Mouse (Mus musculus): ENCODE measurements around the gene Hes2. TPM values are rescaled to one million over a fixed set of nuclear protein-coding genes. Genes with fewer than 3 reads are reported as not detected.
A peak's percentile ranks its signal among the peaks of the same experiment; 100 is the strongest.

The Hes2 gene
- polyA plus RNA-seq, 1 experiment from 2014 or later: not detected

- Histone ChIP-seq H3K4me3 (no peak overlapping the region), H3K27me3 (replicated peaks) (peaks cover 67% of the 10 kb centered on the region), H3K4me1 (replicated peaks) (0 out of 2 replicates have a peak, but pooled peaks cover 3% of the 10 kb centered on the region), H3K9ac (no peak overlapping the region), H3K9me3 (replicated peaks) (no peaks in the 10 kb centered on the region), H3K4me2 (no peak overlapping the region), H3K36me3 (no peaks in the 10 kb centered on the region), H3K27ac (ENCODE audit: poor library complexity, severe bottlenecking) (no peak overlapping the region)
- no peak for ATAC-seq (ENCODE audit: insufficient number of reproducible peaks, low FRiP score)
- 71% methylated on average over 11 of the region's 11 CpGs for WGBS
Measured at GRCm38 (mm10) chr4:152146033-152146827, 12.4 kb upstream of the Hes2 start.

GRCm38 (mm10) chr4:152150546-152150945 is 8.1 kb upstream of the Hes2 start:
- Histone ChIP-seq H3K9ac (no peak overlapping the region), H3K36me3 (no peaks in the 10 kb centered on the region), H3K4me2 (no peak overlapping the region), H3K27ac (ENCODE audit: poor library complexity, severe bottlenecking) (no peak overlapping the region), H3K4me3 (no peak overlapping the region), H3K4me1 (replicated peaks) (peaks cover 20% of the 10 kb centered on the region; the same call in 1 of the 2 replicates), H3K27me3 (replicated peaks) (peaks cover 82% of the 10 kb centered on the region), H3K9me3 (replicated peaks) (no peaks in the 10 kb centered on the region)
- 36% methylated on average over 4 of the region's 4 CpGs for WGBS
- no peak for ATAC-seq (ENCODE audit: insufficient number of reproducible peaks, low FRiP score)

GRCm38 (mm10) chr4:152151451-152151965 is 7.2 kb upstream of the Hes2 start:
- ATAC-seq (ENCODE audit: insufficient number of reproducible peaks, low FRiP score): peak; percentile 51; the same call in 1 of the 2 replicates
- peaks cover 76% of the 10 kb centered on the region for H3K27me3 ChIP-seq (replicated peaks)
- H3K4me3 ChIP-seq: peak overlapping the region; percentile 50
- no peak overlapping the region for H3K27ac ChIP-seq (ENCODE audit: poor library complexity, severe bottlenecking)
- H3K4me2 ChIP-seq: peak overlapping the region; percentile 81
- no peaks in the 10 kb centered on the region for H3K9me3 ChIP-seq (replicated peaks)
- H3K36me3 ChIP-seq: no peaks in the 10 kb centered on the region
- peak overlapping the region; percentile 44 for H3K9ac ChIP-seq
- H3K4me1 ChIP-seq (replicated peaks): peaks cover 20% of the 10 kb centered on the region; the same call in 1 of the 2 replicates
- WGBS: 18% methylated on average over 7 of the region's 7 CpGs

GRCm38 (mm10) chr4:152151966-152152544 is 6.6 kb upstream of the Hes2 start, which contains the start of gene Espn:
Gene Espn (minus strand): TSS chr4:152152371.
- Histone ChIP-seq H3K4me2 (peak within 1 kb of the TSS; percentile 81), H3K9me3 (replicated peaks) (no peaks in the 10 kb centered on the region), H3K27me3 (replicated peaks) (peaks cover 77% of the 10 kb centered on the region), H3K27ac (ENCODE audit: poor library complexity, severe bottlenecking) (no peak within 1 kb of the TSS), H3K4me3 (peak within 1 kb of the TSS; percentile 50), H3K36me3 (no peaks in the 10 kb centered on the region), H3K4me1 (replicated peaks) (peaks cover 20% of the 10 kb centered on the region; the same call in 1 of the 2 replicates), H3K9ac (peak within 1 kb of the TSS; percentile 44)
- under 1% methylated on average over 56 of the region's 57 CpGs for WGBS
- peak; percentile 81 for ATAC-seq (ENCODE audit: insufficient number of reproducible peaks, low FRiP score)

- Histone ChIP-seq H3K9me3 (replicated peaks) (no peaks in the 10 kb centered on the region), H3K4me1 (replicated peaks) (peaks cover 29% of the 10 kb centered on the region), H3K9ac (0 out of 2 replicates have a peak overlapping the region, but pooled peaks have one; percentile 25), H3K4me2 (peak overlapping the region; percentile 58), H3K27me3 (replicated peaks) (peaks cover 80% of the 10 kb centered on the region), H3K27ac (ENCODE audit: poor library complexity, severe bottlenecking) (no peak overlapping the region), H3K36me3 (no peaks in the 10 kb centered on the region), H3K4me3 (peak overlapping the region; percentile 26)
- ATAC-seq (ENCODE audit: insufficient number of reproducible peaks, low FRiP score): no peak
- 2% methylated on average over 23 of the region's 23 CpGs for WGBS
Measured at GRCm38 (mm10) chr4:152153771-152154177, 4.9 kb upstream of the Hes2 start.

GRCm38 (mm10) chr4:152155019-152155418 is 3.6 kb upstream of the Hes2 start:
- Histone ChIP-seq H3K27ac (ENCODE audit: poor library complexity, severe bottlenecking) (no peak overlapping the region), H3K27me3 (replicated peaks) (peaks cover 80% of the 10 kb centered on the region), H3K9ac (no peak overlapping the region), H3K9me3 (replicated peaks) (no peaks in the 10 kb centered on the region), H3K4me3 (no peak overlapping the region), H3K4me1 (replicated peaks) (peaks cover 41% of the 10 kb centered on the region), H3K36me3 (no peaks in the 10 kb centered on the region), H3K4me2 (no peak overlapping the region)
- WGBS: 54% methylated on average over 4 of the region's 4 CpGs
- ATAC-seq (ENCODE audit: insufficient number of reproducible peaks, low FRiP score): no peak

GRCm38 (mm10) chr4:152157779-152158584 is 685 bp upstream of the Hes2 start:
- H3K36me3 ChIP-seq: no peaks in the 10 kb centered on the region
- no peak overlapping the region for H3K9ac ChIP-seq
- H3K4me2 ChIP-seq: peak overlapping the region; percentile 64
- peaks cover 28% of the 10 kb centered on the region for H3K4me1 ChIP-seq (replicated peaks)
- H3K9me3 ChIP-seq (replicated peaks): no peaks in the 10 kb centered on the region
- no peak overlapping the region for H3K27ac ChIP-seq (ENCODE audit: poor library complexity, severe bottlenecking)
- H3K4me3 ChIP-seq: peak overlapping the region; percentile 40
- WGBS: 16% methylated on average over 21 of the region's 21 CpGs
- no peak for ATAC-seq (ENCODE audit: insufficient number of reproducible peaks, low FRiP score)
- H3K27me3 ChIP-seq (replicated peaks): peaks cover 82% of the 10 kb centered on the region

GRCm38 (mm10) chr4:152159285-152159678 is 615 bp downstream of the Hes2 start:
- Histone ChIP-seq H3K4me3 (peak overlapping the region; percentile 40), H3K9me3 (replicated peaks) (no peaks in the 10 kb centered on the region), H3K9ac (no peak overlapping the region), H3K4me2 (peak overlapping the region; percentile 64), H3K27me3 (replicated peaks) (peaks cover 82% of the 10 kb centered on the region), H3K36me3 (no peaks in the 10 kb centered on the region), H3K4me1 (replicated peaks) (peaks cover 21% of the 10 kb centered on the region), H3K27ac (ENCODE audit: poor library complexity, severe bottlenecking) (no peak overlapping the region)
- 2% methylated on average over 19 of the region's 19 CpGs for WGBS
- no peak for ATAC-seq (ENCODE audit: insufficient number of reproducible peaks, low FRiP score)

GRCm38 (mm10) chr4:152160748-152161147 is 2.1 kb downstream of the Hes2 start:
- Histone ChIP-seq H3K4me3 (no peak overlapping the region), H3K9ac (no peak overlapping the region), H3K4me1 (replicated peaks) (peaks cover 21% of the 10 kb centered on the region), H3K9me3 (replicated peaks) (no peaks in the 10 kb centered on the region), H3K27ac (ENCODE audit: poor library complexity, severe bottlenecking) (no peak overlapping the region), H3K27me3 (replicated peaks) (peaks cover 74% of the 10 kb centered on the region), H3K36me3 (no peaks in the 10 kb centered on the region), H3K4me2 (no peak overlapping the region)
- no peak for ATAC-seq (ENCODE audit: insufficient number of reproducible peaks, low FRiP score)
- WGBS: 40% methylated on average over 4 of the region's 4 CpGs

- no peak for ATAC-seq (ENCODE audit: insufficient number of reproducible peaks, low FRiP score)
- H3K4me1 ChIP-seq (replicated peaks): peaks cover 21% of the 10 kb centered on the region
- no peak overlapping the region for H3K9ac ChIP-seq
- 70% methylated on average over 6 of the region's 6 CpGs for WGBS
- H3K27me3 ChIP-seq (replicated peaks): peaks cover 74% of the 10 kb centered on the region
- H3K36me3 ChIP-seq: no peaks in the 10 kb centered on the region
- H3K4me2 ChIP-seq: no peak overlapping the region
- no peaks in the 10 kb centered on the region for H3K9me3 ChIP-seq (replicated peaks)
- no peak overlapping the region for H3K27ac ChIP-seq (ENCODE audit: poor library complexity, severe bottlenecking)
- no peak overlapping the region for H3K4me3 ChIP-seq
Measured at GRCm38 (mm10) chr4:152161601-152162000, 2.9 kb downstream of the Hes2 start.
